Mouse (Mus musculus) frontal cortex, adult 2 months (tissue): Measurements from ENCODE around the gene Macf1. TPM values are rescaled to one million over a fixed set of nuclear protein-coding genes. Genes with fewer than 3 reads are reported as not detected.

ENCODE experiments used
- DNase-seq, 2 experiments: peaks; one replicate each; pipeline ENCODE4 v3.0.0; 2022; ENCODE audit warnings: low spot score in 1 of 2; ENCODE audit errors: extremely low spot score in 1 of 2
- polyA plus RNA-seq: library from polyadenylated mRNA; depleted of rRNA; stranded (reverse); fragments of >200 nt; gene quantifications from 2 replicates; pipeline ENCODE4 v1.2.3, GENCODE M21; 2012; rRNA removed

Gene Macf1
- polyA plus RNA-seq: 164 and 184 TPM in 2 replicates

DNA sequence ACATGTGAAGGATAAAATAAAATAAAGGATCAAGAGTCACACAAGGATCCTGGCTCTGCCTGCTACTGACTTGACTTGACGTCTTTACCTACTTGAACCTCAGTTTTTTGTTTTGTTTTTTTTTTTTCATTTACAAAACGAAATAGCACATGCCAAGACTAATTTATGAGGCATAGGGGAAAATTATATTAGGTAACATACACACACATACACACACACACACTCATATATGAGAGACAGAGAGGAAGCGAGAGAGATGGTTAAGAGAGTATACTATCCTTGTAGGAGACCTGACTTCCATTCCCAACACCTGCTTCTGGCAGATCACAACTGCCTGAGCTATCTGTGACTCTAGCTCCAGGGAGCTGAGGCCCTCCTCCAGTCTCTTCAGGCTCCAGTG, at the start of gene Macf1:
Gene Macf1, minus strand, starts transcription at position 101 of the 400 bp plus-strand sequence.
- no peak for DNase-seq

DNA sequence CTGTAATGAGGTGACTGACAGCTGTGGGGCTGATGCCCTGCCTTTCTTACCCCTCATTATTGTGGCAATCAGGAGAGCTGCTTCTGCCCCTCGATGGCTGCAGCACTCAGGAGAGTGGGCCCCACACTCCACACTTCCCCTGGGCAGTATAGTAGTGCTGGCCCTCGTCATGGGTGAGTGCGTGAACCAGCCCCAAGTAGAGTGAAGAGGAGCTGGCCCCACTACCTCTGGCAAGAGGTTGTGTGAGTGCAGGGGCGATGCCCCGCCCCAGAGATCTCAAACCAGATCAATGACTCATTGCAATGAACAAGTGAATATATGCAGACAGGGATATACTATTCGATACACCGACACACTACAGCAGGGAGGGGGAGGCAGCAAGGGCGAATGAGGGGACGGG, 49.4 kb upstream of the Macf1 start:
- no peak for DNase-seq

DNA sequence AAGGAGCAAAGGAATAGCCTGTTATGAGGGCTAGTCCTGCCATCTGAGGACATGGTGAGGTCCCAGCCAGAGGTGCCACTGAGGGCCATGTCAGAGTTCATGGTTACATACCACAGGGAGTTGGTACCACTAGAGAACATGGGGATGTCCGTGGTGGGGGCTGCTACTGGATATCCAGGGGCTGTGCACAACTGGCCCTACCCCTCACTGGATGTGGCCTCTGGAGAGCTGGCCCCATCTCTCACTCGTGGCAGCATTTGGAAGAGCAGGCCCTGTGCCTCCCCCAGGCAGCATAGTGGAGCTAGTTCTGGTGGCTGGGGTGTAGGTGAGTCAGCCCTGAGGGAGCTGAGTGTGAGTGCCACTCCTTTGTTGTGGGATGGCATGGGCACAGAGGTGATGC, 48.8 kb upstream of the Macf1 start:
- DNase-seq: no peak

DNA sequence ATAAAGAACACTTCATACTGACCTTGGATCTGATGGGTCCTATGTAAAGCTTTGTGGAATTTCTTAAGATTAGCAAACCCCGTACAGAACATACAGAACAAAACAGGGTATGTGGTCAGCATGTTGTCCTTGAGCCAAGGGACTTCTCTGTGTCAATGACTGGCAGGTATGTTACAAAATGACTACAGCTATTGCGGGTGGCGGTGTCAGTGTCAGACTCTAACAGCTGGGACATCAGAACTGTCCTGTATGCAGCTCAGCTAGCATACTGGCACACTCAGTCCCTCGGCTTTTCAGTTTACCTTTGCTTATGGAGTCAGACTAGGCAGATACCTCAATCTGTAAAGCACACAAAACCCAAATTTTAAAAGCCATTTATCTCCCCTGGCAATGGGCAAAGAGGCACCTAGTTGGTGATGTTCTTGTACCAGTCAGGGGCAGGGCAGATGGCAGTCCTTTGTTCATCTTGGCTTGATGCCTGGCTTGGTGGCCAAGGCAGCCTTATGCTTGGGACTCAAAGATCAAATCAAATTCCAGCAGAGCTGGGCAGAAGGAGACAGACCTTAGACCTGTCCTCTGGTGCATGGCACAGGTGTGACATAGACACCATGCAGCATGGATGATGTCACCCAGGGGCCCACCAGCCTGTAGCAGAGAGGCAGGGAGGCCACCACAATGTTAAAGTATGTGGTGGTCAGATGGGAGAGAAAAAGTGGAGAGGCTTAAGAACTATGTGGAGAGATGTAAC, 48.2 kb upstream of the Macf1 start:
- no peak for DNase-seq

- no peak for DNase-seq
These were observed 37.6 kb upstream of the Macf1 start for GRCm38 (mm10) chr4:123721761-123722160.

GRCm38 (mm10) chr4:123718434-123718780, 34.2 kb upstream of the Macf1 start:
- no peak for DNase-seq

DNA sequence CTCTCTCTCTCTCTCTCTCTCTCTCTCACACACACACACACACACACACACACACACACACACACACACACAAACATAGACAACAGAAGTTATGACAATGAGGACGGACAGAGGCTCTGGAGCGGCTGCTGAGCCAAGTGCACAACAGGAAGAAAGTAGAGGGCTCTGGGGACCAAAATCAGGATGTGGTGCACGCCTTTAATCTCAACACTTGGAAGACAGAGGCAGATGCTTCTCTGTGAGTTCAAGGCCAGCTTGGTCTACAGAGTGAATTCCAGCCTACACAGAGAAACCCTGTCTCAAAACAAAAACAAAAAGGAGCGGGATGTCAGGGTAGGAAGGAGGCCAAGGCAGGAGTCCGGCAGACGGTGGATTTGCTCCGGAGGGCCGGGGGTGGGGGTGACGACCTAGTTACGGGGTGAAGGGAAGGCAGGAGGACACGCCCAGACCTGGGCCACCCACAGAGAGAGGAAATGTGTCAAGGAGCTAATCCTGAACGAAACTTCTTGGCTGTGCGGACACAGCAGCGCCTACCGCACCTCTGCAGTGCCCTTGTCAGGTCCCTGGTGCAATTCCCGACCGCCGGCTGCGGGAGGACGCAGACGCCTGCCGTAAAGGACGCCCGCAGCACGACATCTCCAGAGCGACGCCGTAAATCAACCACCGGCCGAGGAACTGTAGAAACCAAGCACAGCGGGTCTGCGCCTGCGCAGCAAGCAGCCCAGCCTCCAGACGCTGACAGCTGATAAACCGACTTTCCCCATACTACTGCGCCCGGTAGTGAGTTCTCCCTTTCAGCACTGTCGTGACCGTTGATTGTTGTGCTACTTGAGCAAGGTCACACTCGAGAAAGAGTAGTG, 33.6 kb upstream of the Macf1 start, which contains the start of gene Ndufs5:
Gene Ndufs5, minus strand, starts transcription at position 629 of the 860 bp plus-strand sequence.
- DNase-seq: peak; percentile 89 to 98

GRCm38 (mm10) chr4:123712431-123712830, 28.3 kb upstream of the Macf1 start:
- no peak for DNase-seq

DNA sequence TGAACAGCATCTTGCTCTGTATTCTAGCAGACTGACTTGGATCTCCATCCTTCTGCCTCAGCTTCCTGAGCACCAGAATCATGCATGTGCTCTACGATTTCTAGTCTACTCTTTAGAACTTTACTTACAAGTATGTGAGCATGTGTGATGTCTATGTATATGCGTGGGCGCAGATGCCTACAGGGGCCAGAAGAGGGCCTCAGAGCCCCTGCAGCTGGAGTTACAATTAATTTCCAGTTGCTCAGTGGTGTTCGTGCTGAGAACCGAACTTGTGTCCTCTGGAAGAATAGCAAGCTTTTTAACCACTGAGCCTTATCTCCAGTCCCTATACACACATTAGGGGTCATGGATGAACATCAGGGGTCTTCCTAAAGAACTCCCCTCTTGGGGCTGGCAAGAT, 23.2 kb upstream of the Macf1 start:
- no peak for DNase-seq

GRCm38 (mm10) chr4:123705340-123705739, 21.2 kb upstream of the Macf1 start:
- no peak for DNase-seq

- DNase-seq: no peak
These were observed 9.2 kb upstream of the Macf1 start for GRCm38 (mm10) chr4:123693384-123693783.

GRCm38 (mm10) chr4:123692071-123692470, 7.9 kb upstream of the Macf1 start:
- DNase-seq: no peak

GRCm38 (mm10) chr4:123690311-123690710, 6.2 kb upstream of the Macf1 start:
- DNase-seq: no peak

DNA sequence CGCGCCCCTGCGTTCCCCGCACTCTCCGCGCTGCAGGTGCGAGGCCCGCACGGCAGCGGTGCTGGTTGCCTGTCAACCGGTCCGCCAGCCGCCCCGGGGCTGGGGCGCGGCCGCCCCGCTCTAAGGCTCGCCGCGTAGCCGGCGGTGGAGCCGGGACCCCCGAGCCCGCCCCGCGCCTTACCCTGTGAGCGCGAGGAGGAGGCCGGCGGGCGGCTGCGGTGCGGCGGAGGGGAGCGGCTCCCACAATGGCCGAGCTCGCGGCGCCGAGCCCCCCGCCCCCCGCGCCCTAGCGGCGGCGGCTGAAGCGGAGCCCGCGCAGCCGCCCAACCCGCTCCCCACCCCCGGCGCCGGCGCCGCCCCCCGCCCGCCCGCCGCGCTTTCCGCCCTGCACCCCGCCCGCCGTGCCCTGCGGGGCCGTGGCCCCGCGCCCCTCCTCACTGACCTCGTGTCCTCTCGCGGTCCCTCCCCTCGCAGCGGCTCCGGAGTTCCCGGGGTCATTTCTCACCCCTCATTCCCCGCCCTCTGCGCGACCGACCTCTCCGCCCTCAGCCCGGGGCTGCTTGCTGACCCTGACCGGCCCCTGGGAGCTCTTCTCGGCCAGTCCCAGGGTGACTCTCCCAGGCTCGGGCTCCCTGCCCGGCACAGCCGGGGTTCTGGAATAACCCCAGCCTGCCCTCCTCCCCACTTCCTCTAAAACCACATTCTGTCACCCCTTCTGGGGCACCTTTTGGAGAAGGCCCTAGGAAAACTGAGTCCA, 3.0 kb upstream of the Macf1 start:
- DNase-seq: peak in 1 of 2 experiments; percentile 48

DNA sequence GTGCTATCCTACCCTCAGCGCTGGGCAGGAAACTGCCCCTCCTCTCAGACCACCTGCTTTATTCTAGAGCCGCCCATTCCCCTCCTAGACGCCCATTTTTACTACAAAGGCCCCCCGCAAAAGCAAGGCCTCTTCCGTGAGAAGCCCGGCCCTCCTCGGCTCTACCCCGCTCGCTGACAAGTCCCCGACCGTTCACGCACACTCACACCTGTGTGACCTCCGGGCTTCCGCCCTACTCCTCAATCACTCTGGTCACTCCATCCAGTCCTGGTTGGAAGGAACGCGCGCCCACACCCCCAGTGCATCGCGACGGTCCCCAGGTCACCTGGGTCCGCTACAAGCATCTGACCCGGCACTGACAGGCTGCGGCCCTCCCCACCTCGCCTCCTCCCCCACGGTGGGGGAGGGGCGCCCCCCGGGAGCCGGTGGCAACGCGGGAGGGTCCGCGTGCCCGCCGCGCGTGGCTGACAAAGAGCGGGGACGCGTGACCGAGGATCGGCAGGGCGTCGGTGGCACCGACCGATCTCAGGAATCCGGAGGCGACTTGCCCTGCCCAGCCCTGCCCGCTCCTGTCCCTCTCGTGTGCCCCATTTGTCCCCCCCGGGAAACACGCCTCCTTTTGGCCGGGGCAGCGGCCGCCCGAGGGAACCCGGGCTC, 2.3 kb upstream of the Macf1 start:
- DNase-seq: no peak

DNA sequence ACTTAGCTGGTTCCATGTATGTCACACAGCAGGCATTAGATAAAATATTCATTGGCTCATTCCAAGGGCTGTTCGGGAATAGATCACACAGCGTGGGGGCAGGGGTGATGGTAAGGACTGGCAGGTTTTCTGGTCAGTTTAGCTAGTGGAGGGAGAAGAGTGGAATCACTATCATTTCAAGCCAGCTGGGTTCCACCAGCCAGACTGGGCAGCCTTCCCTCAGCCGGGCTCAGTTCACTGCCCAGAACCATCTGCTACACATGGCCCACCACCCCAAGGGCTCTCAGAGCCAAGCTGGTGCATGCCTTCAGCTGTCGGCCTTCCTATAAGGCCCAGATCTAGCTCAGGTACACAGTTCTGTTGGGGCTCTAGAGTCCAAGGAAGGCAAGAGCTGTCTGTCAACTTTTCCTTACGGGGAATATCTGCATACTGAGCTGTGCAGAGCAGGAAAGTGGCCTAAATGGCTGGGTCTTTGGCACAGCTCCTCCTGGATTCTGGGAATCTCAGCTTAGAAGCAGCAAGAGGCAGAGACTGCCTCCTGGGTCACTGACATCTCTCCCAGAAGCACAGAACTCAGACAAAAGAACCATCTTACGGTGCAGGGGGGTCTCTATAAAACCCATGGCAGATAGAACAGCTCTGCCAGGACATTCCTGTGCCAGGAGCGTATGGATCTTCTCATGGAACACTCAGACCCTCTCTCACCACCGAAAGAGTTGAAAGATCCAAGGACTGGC, 1.5 kb upstream of the Macf1 start:
- DNase-seq: peak in 1 of 2 experiments; percentile 34

GRCm38 (mm10) chr4:123685046-123685445, 886 bp upstream of the Macf1 start:
- no peak for DNase-seq

GRCm38 (mm10) chr4:123682291-123682690, 1.9 kb downstream of the Macf1 start:
- DNase-seq: no peak

- peak in 1 of 2 experiments; percentile 79 for DNase-seq
These were observed 3.2 kb downstream of the Macf1 start for GRCm38 (mm10) chr4:123680962-123681361.
